Mouse (Mus musculus) layer of hippocampus, postnatal 36 days (tissue): ENCODE data around the gene Gosr2. TPM values are rescaled to one million over a fixed set of nuclear protein-coding genes. Genes with fewer than 3 reads are reported as not detected.

Experiments
- DNase-seq, 2 experiments: peaks; one replicate each; pipeline ENCODE4 v3.0.0; 2022
- total RNA-seq, 2 experiments: library from RNA; stranded (reverse); gene quantifications; 2 replicates each; pipeline ENCODE4 v1.2.3; 2021

The Gosr2 gene
- total RNA-seq, 2 experiments from 2014 or later, result 63.5 to 64.6 TPM

GRCm38 (mm10) chr11:103646301-103646700 lies 51.4 kb downstream of the Gosr2 start:
- no peak for DNase-seq

GRCm38 (mm10) chr11:103645731-103646130 lies 52.0 kb downstream of the Gosr2 start:
- DNase-seq, result no peak

GRCm38 (mm10) chr11:103643211-103643610 lies 54.5 kb downstream of the Gosr2 start:
- no peak for DNase-seq

- peak in 1 of 2 experiments; percentile 58 for DNase-seq
These were observed 58.2 kb downstream of the Gosr2 start for GRCm38 (mm10) chr11:103639407-103639946.

- DNase-seq, result no peak
These were observed 58.9 kb downstream of the Gosr2 start, which contains the start of gene Lyzl6 for GRCm38 (mm10) chr11:103638790-103639189. TSS of gene Lyzl6 (minus strand) at chr11:103638890.

- no peak for DNase-seq
These were observed 61.4 kb downstream of the Gosr2 start for GRCm38 (mm10) chr11:103636261-103636660.

GRCm38 (mm10) chr11:103635481-103635880 lies 62.2 kb downstream of the Gosr2 start:
- DNase-seq, result no peak

- DNase-seq, result no peak
These were observed 62.9 kb downstream of the Gosr2 start for GRCm38 (mm10) chr11:103634806-103635205.

GRCm38 (mm10) chr11:103627453-103627852 lies 70.2 kb downstream of the Gosr2 start:
- DNase-seq, result no peak

Other genes with a start within 250 kb of the Gosr2 start
- gene Lrrc37a, start 193.3 kb downstream of the Gosr2 start, total RNA-seq, result not detected
- gene Gm884, start 76.8 kb downstream of the Gosr2 start, total RNA-seq, result not detected
- gene Lyzl6, start 59.0 kb downstream of the Gosr2 start, total RNA-seq, result not detected
- 100 to 1,000 TPM; 101 to 119 TPM for gene Rprml, start 48.3 kb downstream of the Gosr2 start, total RNA-seq
- gene Wnt9b, start 51.9 kb upstream of the Gosr2 start, total RNA-seq, result under 1 TPM; 0.38 to 0.57 TPM
- 1 to 10 TPM; 1.5 to 1.8 TPM for gene Wnt3, start 76.3 kb upstream of the Gosr2 start, total RNA-seq